Mouse (Mus musculus) spleen, adult 2 months (tissue): ENCODE measurements around the gene Fam107a.

Source experiments
- CTCF ChIP-seq: fragments of 200-500 bp; IDR thresholded peaks from 2 replicates; pipeline ENCODE4 v1.5.1; 2011; ENCODE audit warnings: mild to moderate bottlenecking, inconsistent platforms; ENCODE audit not compliant: insufficient read depth, insufficient read length, insufficient replicate concordance; ENCODE audit errors: extremely low read depth
- POLR2A ChIP-seq: fragments of 200-500 bp; IDR thresholded peaks from 2 replicates; pipeline ENCODE4 v1.6.1; 2011; ENCODE audit warnings: low read depth, low read length, inconsistent platforms

DNA sequence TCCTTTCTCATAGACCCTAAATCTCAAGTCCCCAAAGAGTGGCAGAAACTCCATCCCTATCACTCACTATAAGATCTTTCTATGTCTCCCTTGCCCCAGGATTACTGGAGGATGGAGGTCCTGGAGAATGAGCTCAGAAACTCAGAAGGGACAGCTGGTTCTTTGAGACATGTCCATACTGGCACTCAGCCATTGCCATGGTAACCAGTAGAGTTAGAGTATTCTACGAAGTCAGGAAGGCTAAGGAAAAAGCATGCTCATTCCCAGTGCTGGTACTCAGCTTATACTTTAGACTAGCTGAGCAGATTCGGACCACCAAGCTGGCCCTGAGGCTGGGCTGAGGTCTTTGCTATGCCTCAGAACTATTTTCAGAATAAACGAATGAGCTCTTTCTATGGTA is 16.7 kb upstream of the Fam107a start:
- no peak for TF ChIP-seq POLR2A
- no peak for TF ChIP-seq CTCF
